Mouse (Mus musculus) CH12.LX (cell line): Measurements from ENCODE around the gene Ank3. TPM values are rescaled to one million over a fixed set of nuclear protein-coding genes. Genes with fewer than 3 reads are reported as not detected.

ENCODE experiments used
- DNase-seq: peaks from one replicate; pipeline ENCODE4 v3.0.0-alpha.2; 2013; ENCODE audit errors: extremely low read depth
- H3K27ac ChIP-seq: 2 replicates; pipeline ENCODE4 v1.5.1; 2012; ENCODE audit warnings: low read depth, mild to moderate bottlenecking, control low read depth, moderate library complexity; ENCODE audit not compliant: insufficient read depth
- H3K27me3 ChIP-seq: replicated peaks from 2 replicates; pipeline ENCODE3; 2012; ENCODE audit warnings: inconsistent platforms
- H3K36me3 ChIP-seq, 2 experiments: replicated peaks in 1 of 2; 2 replicates each; pipeline versions ENCODE3 to v1.6.1; 2012; ENCODE audit warnings: inconsistent platforms in 1 of 2, low read length in 1 of 2, mild to moderate bottlenecking in 1 of 2, mixed read lengths in 1 of 2, moderate library complexity in 1 of 2; ENCODE audit not compliant: control insufficient read depth in 1 of 2, insufficient read depth in 1 of 2
- H3K4me1 ChIP-seq, 2 experiments: 2 replicates each; pipeline ENCODE4 v1.6.1; 2012; ENCODE audit warnings: inconsistent platforms in 1 of 2, moderate library complexity in 1 of 2; ENCODE audit not compliant: insufficient read depth in 2 of 2, control insufficient read depth in 1 of 2
- H3K4me2 ChIP-seq: 2 replicates; pipeline ENCODE4 v1.6.1; 2012; ENCODE audit warnings: low read depth, mild to moderate bottlenecking, control low read depth; ENCODE audit not compliant: poor library complexity, insufficient read depth, severe bottlenecking
- H3K4me3 ChIP-seq, 3 experiments: fragments of 150-350 bp in 1 of 3; sonication (generic) in 1 of 3; replicated peaks in 1 of 3; 2 replicates each; pipeline versions ENCODE3 to v1.5.1; 2011 to 2012; ENCODE audit warnings: low read depth in 2 of 3, low read length in 2 of 3, mild to moderate bottlenecking in 2 of 3, moderate library complexity in 2 of 3, control low read depth in 1 of 3, improper control_type of control experiment in 1 of 3, inconsistent platforms in 1 of 3, mixed read lengths in 1 of 3; ENCODE audit not compliant: poor library complexity in 1 of 3
- H3K79me2 ChIP-seq: replicated peaks from 2 replicates; pipeline ENCODE4 v1.6.1; 2012; ENCODE audit warnings: mild to moderate bottlenecking, moderate library complexity; ENCODE audit not compliant: control insufficient read depth, poor library complexity, insufficient read depth, severe bottlenecking; ENCODE audit errors: extremely low read depth
- H3K9ac ChIP-seq: 2 replicates; pipeline ENCODE4 v1.6.1; 2012; ENCODE audit warnings: low read depth, mild to moderate bottlenecking, control low read depth, moderate library complexity; ENCODE audit not compliant: insufficient read depth
- H3K9me3 ChIP-seq: replicated peaks from 2 replicates; pipeline ENCODE3; 2012; ENCODE audit warnings: low read length, inconsistent platforms, mixed read lengths
- BHLHE40 ChIP-seq: IDR thresholded peaks from 2 replicates; pipeline ENCODE4 v1.6.1; 2011; ENCODE audit warnings: mild to moderate bottlenecking, low read depth, low read length, improper control_type of control experiment
- CHD1 ChIP-seq: IDR thresholded peaks from 2 replicates; pipeline ENCODE4 v1.6.1; 2012; ENCODE audit warnings: low read depth, low read length, improper control_type of control experiment, inconsistent platforms
- CHD2 ChIP-seq: IDR thresholded peaks from 2 replicates; pipeline ENCODE4 v1.6.1; 2011; ENCODE audit warnings: low read length, improper control_type of control experiment
- ELF1 ChIP-seq: IDR thresholded peaks from 2 replicates; pipeline ENCODE4 v1.6.1; 2014; ENCODE audit warnings: low read depth, mild to moderate bottlenecking, inconsistent platforms, low read length, improper control_type of control experiment
- EP300 ChIP-seq: IDR thresholded peaks from 2 replicates; pipeline ENCODE4 v1.6.1; 2011; ENCODE audit warnings: low read length, improper control_type of control experiment
- ETS1 ChIP-seq: conservative IDR thresholded peaks from 2 replicates; pipeline ENCODE4 v1.6.1; 2012; ENCODE audit warnings: low read depth, mild to moderate bottlenecking, inconsistent platforms, low read length, improper control_type of control experiment, moderate library complexity
- GABPA ChIP-seq: IDR thresholded peaks from 2 replicates; pipeline ENCODE4 v1.6.1; 2012; ENCODE audit warnings: low read depth, low read length, improper control_type of control experiment, inconsistent platforms; ENCODE audit not compliant: insufficient replicate concordance
- HCFC1 ChIP-seq: IDR thresholded peaks from 2 replicates; pipeline ENCODE4 v1.6.1; 2012; ENCODE audit warnings: low read depth, mild to moderate bottlenecking, inconsistent platforms, low read length, improper control_type of control experiment
- IRF4 ChIP-seq: IDR thresholded peaks from 2 replicates; pipeline ENCODE4 v1.6.1; 2014; ENCODE audit warnings: low read depth, mild to moderate bottlenecking, inconsistent platforms, low read length, improper control_type of control experiment
- JUN ChIP-seq: IDR thresholded peaks from 2 replicates; pipeline ENCODE4 v1.6.1; 2011; ENCODE audit warnings: low read depth, mild to moderate bottlenecking, low read length, improper control_type of control experiment, moderate library complexity; ENCODE audit not compliant: insufficient read depth
- KAT2A ChIP-seq: IDR thresholded peaks from 2 replicates; pipeline ENCODE4 v1.6.1; 2012; ENCODE audit warnings: low read length, improper control_type of control experiment, inconsistent platforms; ENCODE audit not compliant: insufficient replicate concordance
- MAFK ChIP-seq: IDR thresholded peaks from 2 replicates; pipeline ENCODE4 v1.6.1; 2011; ENCODE audit warnings: low read length, improper control_type of control experiment; ENCODE audit not compliant: insufficient replicate concordance
- MAX ChIP-seq: IDR thresholded peaks from 2 replicates; pipeline ENCODE4 v1.6.1; 2011; ENCODE audit warnings: low read length, improper control_type of control experiment
- MEF2A ChIP-seq: IDR thresholded peaks from 2 replicates; pipeline ENCODE4 v1.6.1; 2014; ENCODE audit warnings: low read depth, mild to moderate bottlenecking, inconsistent platforms, low read length, improper control_type of control experiment, borderline replicate concordance
- MXI1 ChIP-seq: IDR thresholded peaks from 2 replicates; pipeline ENCODE4 v1.6.1; 2011; ENCODE audit warnings: mild to moderate bottlenecking, low read depth, low read length, improper control_type of control experiment
- MYC ChIP-seq: IDR thresholded peaks from 2 replicates; pipeline ENCODE4 v1.6.1; 2011; ENCODE audit warnings: low read depth, mild to moderate bottlenecking, improper control_type of control experiment, low read length
- NRF1 ChIP-seq: IDR thresholded peaks from 2 replicates; pipeline ENCODE4 v1.6.1; 2014; ENCODE audit warnings: low read depth, mild to moderate bottlenecking, inconsistent platforms, low read length, improper control_type of control experiment, moderate library complexity
- PAX5 ChIP-seq: IDR thresholded peaks from 2 replicates; pipeline ENCODE4 v1.6.1; 2012; ENCODE audit warnings: low read length, inconsistent platforms, mixed read lengths
- RCOR1 ChIP-seq: conservative IDR thresholded peaks from 2 replicates; pipeline ENCODE4 v1.6.1; 2012; ENCODE audit warnings: low read depth, mild to moderate bottlenecking, inconsistent platforms, low read length, improper control_type of control experiment
- TCF12 ChIP-seq: IDR thresholded peaks from 2 replicates; pipeline ENCODE4 v1.6.1; 2014; ENCODE audit warnings: low read depth, mild to moderate bottlenecking, inconsistent platforms, low read length, improper control_type of control experiment
- USF1 ChIP-seq: IDR thresholded peaks from 2 replicates; pipeline ENCODE4 v1.6.1; 2014; ENCODE audit warnings: low read depth, mild to moderate bottlenecking, inconsistent platforms, low read length, improper control_type of control experiment
- USF2 ChIP-seq: conservative IDR thresholded peaks from 2 replicates; pipeline ENCODE4 v1.6.1; 2011; ENCODE audit warnings: low read depth, low read length, improper control_type of control experiment
- ZKSCAN1 ChIP-seq: IDR thresholded peaks from 2 replicates; pipeline ENCODE4 v1.6.1; 2012; ENCODE audit warnings: low read depth, inconsistent platforms, low read length, improper control_type of control experiment, borderline replicate concordance
- ZMIZ1 ChIP-seq: IDR thresholded peaks from 2 replicates; pipeline ENCODE4 v1.6.1; 2012; ENCODE audit warnings: low read depth, mild to moderate bottlenecking, inconsistent platforms, low read length, improper control_type of control experiment
- ZNF384 ChIP-seq: IDR thresholded peaks from 2 replicates; pipeline ENCODE4 v1.6.1; 2012; ENCODE audit warnings: low read depth, low read length, improper control_type of control experiment, inconsistent platforms
- dilution Hi-C: fragments of 300-500 bp; cut with MboI; formaldehyde crosslinking; loops from 2 replicates; pipeline ENCODE4 v1.14.3; 2020; ENCODE audit warnings: low sequenced_read_pairs; ENCODE audit not compliant: extremely low pct_unique_long_range_greater_than_20kb, extremely low pct_ligation_motif_present
- in situ Hi-C: fragments of 300-500 bp; cut with MboI; formaldehyde crosslinking; loops from 3 replicates; pipeline ENCODE4 v1.14.3; 2019; ENCODE audit warnings: low sequenced_read_pairs, low pct_ligation_motif_present, low pct_unique_long_range_greater_than_20kb, mixed read lengths
- polyA plus RNA-seq: library from polyadenylated mRNA; unstranded; fragments of >175 nt; gene quantifications from 2 replicates; pipeline ENCODE4 v1.2.1, GENCODE M21; 2012; ENCODE audit warnings: low read depth; ENCODE audit not compliant: insufficient read length
- total RNA-seq, 2 experiments: library from RNA; depleted of rRNA; stranded (reverse); fragments of 300-350 nt in 1 of 2; fragments of >200 nt in 1 of 2; gene quantifications; 2 replicates each; pipeline ENCODE4 v1.2.3; 2012 to 2014

The Ank3 gene
- total and polyA plus RNA-seq, 3 experiments = 4.7 to 8.3 (median 6.2) TPM

GRCm38 (mm10) chr10:69577061-69577728 is 178.6 kb downstream of the Ank3 start:
- Histone ChIP-seq H3K4me3 (no peak overlapping the region), H3K9me3 (no peaks in the 10 kb centered on the region), H3K9ac (no peak overlapping the region), H3K4me1 (peaks cover 0 to 23% of the 10 kb centered on the region in 2 experiments; a peak in 2 of 4 replicates), H3K27me3 (no peaks in the 10 kb centered on the region), H3K27ac (no peak overlapping the region), H3K4me2 (no peak overlapping the region), H3K79me2 (no peaks in the 10 kb centered on the region), H3K36me3 (peaks cover 0 to 16% of the 10 kb centered on the region in 2 experiments)
- dilution Hi-C loops (no loop called here), in situ Hi-C loops (no loop called here)
- TF ChIP-seq CHD1 (no peak), USF2 (no peak), PAX5 (no peak), NRF1 (no peak), USF1 (no peak), CHD2 (no peak), TCF12 (no peak), BHLHE40 (no peak), JUN (no peak), MXI1 (no peak), KAT2A (no peak), ZKSCAN1 (no peak), ZMIZ1 (no peak), IRF4 (no peak), MYC (no peak), HCFC1 (no peak), MEF2A (no peak)
- no peak for DNase-seq

GRCm38 (mm10) chr10:69577729-69578061 is 179.1 kb downstream of the Ank3 start:
- in situ Hi-C loops (no loop called here), dilution Hi-C loops (no loop called here)
- Histone ChIP-seq H3K27ac (no peak overlapping the region), H3K4me1 (peaks cover 0 to 19% of the 10 kb centered on the region in 2 experiments; a peak in 2 of 4 replicates), H3K27me3 (no peaks in the 10 kb centered on the region), H3K36me3 (peaks cover 0 to 18% of the 10 kb centered on the region in 2 experiments), H3K4me2 (no peak overlapping the region), H3K9me3 (no peaks in the 10 kb centered on the region), H3K79me2 (no peaks in the 10 kb centered on the region), H3K4me3 (no peak overlapping the region)
- DNase-seq = no peak
- no peak for TF ChIP-seq ZKSCAN1
- no peak for TF ChIP-seq ETS1
- no peak for TF ChIP-seq RCOR1
- TF ChIP-seq GABPA = no peak
- TF ChIP-seq IRF4 = no peak
- TF ChIP-seq MAX = no peak
- no peak for TF ChIP-seq ZNF384
- no peak for TF ChIP-seq ELF1
- TF ChIP-seq MYC = no peak
- no peak for TF ChIP-seq MXI1
- no peak for TF ChIP-seq MAFK
- no peak for TF ChIP-seq EP300
- no peak for TF ChIP-seq NRF1
- TF ChIP-seq HCFC1 = no peak
- no peak for TF ChIP-seq USF1
- TF ChIP-seq, all 38 proteins: peak for 0
- no peak overlapping the region for H3K9ac ChIP-seq
